Mouse (Mus musculus) urinary bladder, postnatal 10 days (tissue): ENCODE measurements around the gene Dab1.

Experiments
- DNase-seq: peaks from one replicate; pipeline ENCODE4 v3.0.0; 2022; ENCODE audit warnings: low spot score

Dab1 gene

DNA sequence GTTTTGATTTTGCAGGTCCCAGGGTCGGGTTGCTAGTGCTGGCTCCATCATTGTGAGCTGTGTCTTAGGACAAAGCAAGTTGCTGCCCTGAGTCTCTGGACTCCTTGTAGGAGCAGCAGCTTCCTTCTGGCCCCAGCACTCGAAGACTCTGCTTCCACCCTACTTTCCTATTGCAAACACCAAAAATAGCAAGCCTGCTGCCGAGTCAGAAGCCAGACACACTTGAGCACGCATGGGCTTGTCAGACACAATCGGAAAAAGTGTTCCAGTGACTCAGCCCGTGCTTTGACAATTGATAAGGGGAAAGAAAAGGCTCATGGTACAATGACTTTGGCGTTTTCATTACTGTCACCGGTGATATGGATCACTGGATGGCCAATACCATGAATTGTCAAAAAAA, 1110.0 kb downstream of the Dab1 start:
- DNase-seq, result no peak

DNA sequence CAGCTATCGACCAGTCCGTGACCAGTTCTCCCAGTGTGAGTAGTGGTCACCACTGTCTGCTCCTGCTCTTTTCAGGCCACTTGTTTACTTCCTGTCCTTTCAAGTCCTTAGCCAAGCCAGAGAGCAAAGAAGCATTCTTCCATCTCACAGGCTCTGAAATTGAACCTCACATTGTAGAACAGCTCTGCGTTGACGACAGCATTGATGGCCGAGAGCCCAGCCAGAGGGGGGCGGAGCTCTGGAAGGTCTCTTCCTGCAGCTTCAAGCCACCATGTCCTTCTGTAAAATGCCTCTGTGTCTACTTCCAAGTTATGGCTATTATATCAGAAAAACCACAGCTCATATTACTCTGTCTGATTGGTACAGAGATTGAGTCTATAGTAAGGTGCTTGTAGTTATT, 1127.3 kb downstream of the Dab1 start:
- no peak for DNase-seq

DNA sequence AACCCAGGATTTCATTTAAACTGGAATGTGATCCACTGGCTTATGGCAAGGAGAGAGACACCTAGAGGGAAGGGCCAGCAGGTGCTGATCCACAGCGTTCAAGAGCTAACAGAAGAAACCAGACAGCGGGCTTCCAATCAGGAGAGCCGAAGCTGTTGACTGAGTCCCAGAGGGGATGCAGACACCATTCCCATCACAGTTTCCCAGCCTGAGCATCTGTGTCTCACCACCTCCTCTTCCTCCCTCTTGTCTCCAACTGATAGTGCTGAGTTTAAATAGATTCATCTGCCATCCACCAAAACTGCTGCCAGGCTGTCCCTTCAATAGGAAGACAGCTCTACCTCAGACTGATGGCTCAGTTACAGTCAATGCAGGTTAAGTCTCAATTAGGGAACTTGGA, 1134.9 kb downstream of the Dab1 start:
- DNase-seq, result no peak

DNA sequence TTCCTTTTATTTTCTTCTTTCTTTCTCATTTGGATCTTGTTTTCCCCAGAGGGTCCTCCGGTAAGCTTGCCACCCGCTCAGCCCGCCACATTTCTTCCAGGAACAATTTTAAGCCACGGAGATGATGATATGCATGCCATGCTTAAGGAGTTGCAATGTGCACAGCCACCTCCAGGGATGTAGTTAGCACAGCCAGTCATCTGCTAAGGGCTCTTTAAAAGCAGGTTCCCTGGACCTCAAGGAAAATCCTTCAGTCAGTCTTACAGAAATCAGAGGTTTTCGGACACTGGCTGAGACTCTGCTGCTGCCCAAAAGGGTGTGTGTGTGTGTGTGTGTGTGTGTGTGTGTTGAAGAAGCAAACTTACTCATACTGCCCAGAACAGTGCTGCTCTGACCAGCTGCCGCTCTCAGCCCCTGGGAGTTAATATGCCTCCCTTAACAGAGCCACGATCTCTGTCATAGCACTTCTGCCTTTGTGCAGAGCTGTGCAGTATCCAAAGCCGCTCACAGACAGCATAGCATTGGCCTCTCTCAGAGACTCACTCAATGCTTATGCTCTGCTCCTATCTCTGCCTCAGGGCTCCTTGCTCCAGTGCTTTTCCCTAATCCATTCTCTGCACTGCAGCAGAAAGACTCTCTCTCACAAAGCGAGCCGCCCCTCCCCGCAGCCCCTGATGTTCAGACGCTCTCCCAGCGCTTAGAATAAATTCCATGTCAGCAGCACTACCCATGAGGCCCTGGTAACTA, 1141.9 kb downstream of the Dab1 start:
- DNase-seq, result no peak

DNA sequence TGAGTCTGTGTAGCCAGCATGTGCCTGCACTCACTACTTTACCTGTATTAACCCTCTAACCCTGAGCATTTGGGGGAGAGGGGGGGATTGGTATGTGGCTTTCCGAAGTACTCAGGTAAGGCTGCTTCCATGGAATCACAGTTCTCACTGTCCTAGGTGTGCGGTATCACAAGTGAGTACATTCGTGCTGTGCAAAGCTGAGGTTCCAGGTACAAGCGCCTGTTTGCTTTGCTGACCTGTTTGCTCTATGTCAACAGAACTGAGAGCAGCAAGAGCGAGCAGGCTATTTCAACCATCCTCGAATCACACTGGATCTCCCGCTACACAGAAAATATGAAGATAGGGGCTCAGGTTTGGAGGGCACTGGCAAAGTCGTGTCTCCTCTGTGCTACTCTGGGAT, 1146.9 kb downstream of the Dab1 start, which contains the start of gene C8b:
TSS of gene C8b (plus strand) at position 253 of the 400 bp plus-strand sequence.
- DNase-seq, result no peak

DNA sequence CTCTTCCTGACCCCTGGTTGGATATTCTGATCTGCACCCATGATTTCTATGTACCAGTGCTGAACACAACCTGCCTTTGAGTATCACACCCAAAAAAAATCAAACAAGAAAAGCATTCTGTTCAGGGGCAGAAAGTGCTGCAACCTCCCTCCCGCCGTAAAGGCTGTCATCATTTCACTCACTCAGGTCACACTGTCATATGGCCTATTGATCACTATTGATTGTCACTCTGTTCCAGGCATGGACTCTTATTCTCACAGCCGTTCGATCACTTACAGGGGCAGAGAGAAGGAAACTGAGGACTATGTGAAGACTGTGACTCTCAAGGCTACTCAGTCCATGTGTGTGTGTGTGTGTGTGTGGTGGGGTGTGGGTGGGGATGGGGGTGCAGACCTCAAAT, 1149.0 kb downstream of the Dab1 start:
- DNase-seq, result no peak

DNA sequence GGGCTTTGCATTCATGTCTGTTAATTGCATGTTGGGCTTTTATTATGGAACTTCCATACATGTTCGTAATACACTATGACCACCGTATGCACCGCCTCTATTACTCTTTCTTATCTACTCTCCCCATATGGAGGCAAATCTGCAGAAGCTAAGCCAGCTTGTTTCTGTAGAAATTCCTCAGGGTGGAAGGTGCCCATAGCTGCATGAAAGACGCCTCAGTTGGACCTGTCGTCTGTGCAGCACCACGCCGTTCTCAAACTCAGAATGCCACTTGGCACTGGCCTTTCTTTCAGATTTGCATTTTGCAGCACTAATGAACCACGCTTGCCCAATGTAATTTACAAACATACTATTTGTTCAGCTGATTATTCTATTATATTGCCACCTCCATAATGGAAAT, 1150.4 kb downstream of the Dab1 start:
- no peak for DNase-seq

DNA sequence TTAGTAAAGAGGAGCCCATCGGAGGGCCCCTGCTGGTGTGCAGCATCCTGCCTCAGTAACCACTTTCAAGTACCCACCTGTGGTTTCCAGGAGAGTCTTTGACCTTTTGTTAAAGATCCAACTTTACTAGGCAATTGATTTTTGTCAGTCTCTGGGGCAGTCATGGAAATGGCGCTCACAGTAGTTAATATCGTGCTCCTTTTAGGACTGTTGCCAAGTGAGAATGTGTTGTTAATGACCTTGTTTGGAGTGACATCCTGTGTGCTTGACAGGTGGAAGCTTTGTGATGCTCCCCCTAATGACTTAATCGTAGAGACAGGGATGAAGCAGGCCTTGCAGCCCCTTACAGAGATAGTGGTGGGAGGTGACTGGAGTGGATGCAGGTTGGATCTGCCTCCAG, 1151.2 kb downstream of the Dab1 start:
- DNase-seq, result no peak

DNA sequence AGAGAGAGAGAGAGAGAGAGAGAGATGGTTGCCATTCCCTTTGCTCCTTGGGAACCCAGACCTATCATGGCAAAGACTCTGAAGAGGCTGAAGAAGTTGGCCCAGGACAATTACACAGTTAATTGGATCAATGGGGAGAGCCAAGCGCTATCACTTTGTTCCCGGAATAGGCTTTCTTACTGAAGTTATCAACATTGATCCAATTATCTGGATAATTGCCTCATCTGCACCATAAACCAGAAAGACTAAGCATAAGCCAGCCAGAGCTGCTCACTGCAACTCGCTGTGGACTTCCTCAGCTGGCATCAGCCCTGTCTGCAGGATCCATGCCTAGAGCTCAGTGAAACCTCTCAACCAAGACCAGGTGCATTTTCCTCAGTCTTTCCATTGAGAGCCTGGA, 1156.4 kb downstream of the Dab1 start:
- DNase-seq, result no peak

DNA sequence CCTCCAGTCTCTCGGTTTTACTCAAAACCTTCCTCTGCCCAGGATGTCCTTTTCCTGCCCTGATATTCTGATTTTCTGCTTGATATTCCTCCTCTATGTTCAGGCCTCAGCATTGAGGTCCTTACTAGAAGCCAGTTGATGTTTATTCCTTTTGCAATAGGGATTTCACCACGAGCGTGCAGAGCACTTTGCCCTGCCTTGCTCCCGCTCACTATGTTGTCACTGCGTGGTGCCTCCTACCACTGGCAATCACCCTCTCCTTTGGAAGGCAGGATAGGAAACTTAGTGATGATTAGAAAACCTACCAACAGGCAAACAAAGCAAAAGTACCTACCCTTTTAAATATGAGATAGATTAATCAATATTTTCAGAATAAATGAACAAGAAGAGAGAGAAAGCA, 1160.3 kb downstream of the Dab1 start:
- no peak for DNase-seq

DNA sequence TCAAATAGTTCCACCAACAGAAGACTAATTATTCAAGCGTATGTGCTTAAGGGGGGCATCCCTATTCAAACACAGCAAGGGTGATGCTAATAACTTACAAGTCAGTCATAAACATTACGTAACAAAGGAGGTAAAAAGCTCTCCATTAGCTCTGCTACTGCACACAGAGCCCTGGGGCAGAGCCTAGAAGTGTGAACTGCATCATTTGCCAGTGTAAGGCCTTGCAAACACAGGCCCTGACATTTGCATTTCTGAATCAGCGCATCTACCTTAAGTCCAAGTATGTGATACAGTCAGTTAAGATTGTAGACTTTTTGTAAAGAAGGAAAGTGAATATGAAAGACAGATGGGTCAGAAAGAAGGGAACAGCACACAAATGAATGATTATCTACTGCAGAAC, 1162.3 kb downstream of the Dab1 start:
- no peak for DNase-seq

DNA sequence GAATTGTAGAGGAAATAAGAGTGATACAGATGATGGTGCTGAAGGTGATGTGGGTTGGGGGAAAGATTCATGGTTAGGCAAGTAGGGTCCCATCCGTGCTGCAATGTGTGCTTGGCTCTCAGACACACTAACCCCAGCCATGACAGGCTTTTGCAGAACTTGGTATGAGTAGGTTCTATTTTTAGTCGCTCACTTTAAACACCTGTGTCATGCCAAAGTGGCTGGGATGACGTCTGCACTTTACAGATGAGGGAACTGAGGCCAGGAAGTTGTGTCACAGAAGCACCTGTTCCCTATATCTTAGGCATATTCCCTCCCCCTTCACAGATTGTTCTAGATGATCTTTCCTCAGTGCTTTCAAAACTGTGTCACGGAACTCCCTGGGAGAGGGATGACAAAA, 1163.2 kb downstream of the Dab1 start:
- no peak for DNase-seq

DNA sequence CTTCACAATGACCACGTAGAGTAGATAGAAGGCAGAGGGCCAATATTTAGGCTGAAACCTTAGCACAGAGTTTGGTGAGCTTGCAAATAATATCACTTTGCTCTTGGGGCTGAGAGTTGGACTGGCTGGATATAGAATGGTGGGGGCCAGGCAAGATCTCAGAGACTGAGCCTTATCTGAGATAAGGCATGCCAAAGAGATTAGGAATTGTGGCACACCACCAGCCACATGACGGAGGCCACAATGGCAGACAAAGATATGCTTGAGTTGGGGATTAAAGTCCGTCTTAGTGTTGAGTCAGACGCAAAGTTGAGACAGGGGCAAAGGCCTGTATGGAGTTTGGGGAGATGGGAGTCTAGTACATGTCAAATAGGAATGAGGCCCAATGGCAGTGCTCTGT, 1173.0 kb downstream of the Dab1 start:
- DNase-seq, result no peak
